Comparison of ENCODE assay signal across 19 mouse cellular contexts in genomic region chr12:27926730-27927129, GRCm38 (mm10).
"Had no signal": no experiment of that assay in that cellular context is flagged by ENCODE, and none has a peak within 500 bp of the region (broad histone marks: within the 10 kb centered on the region; RNA-seq: fewer than 3 reads in every experiment).

No protein-coding gene starts in this region.

- DNase-seq: liver, embryonic 13.5 days; liver, postnatal 0 days; lung, adult 2 months; lung, postnatal 14 days; lung, postnatal 36 days; thymus, adult 2 months; thymus, postnatal 25 days; thymus, postnatal 4 days had no signal

- H3K9ac ChIP-seq: liver, embryonic 13.5 days; liver, embryonic 15.5 days; liver, postnatal 0 days; lung, embryonic 15.5 days; midbrain, embryonic 13.5 days; midbrain, embryonic 15.5 days; neural tube, embryonic 12.5 days; stomach, embryonic 15.5 days had no signal

- H3K27me3 ChIP-seq: liver, embryonic 13.5 days; liver, embryonic 15.5 days; lung, embryonic 15.5 days; megakaryocyte, embryonic 14.5 days; midbrain, embryonic 13.5 days; midbrain, embryonic 15.5 days; neural tube, embryonic 12.5 days; stomach, embryonic 15.5 days had no signal

- H3K9me3 ChIP-seq: liver, embryonic 13.5 days; liver, embryonic 15.5 days; lung, embryonic 15.5 days; midbrain, embryonic 13.5 days; midbrain, embryonic 15.5 days; neural tube, embryonic 12.5 days; stomach, embryonic 15.5 days had no signal

- H3K36me3 ChIP-seq: liver, embryonic 13.5 days; liver, embryonic 15.5 days; lung, embryonic 15.5 days; midbrain, embryonic 13.5 days; midbrain, embryonic 15.5 days; neural tube, embryonic 12.5 days; stomach, embryonic 15.5 days had no signal

- H3K4me2 ChIP-seq: liver, embryonic 13.5 days; liver, embryonic 15.5 days; lung, embryonic 15.5 days; midbrain, embryonic 11.5 days; midbrain, embryonic 13.5 days; midbrain, embryonic 15.5 days; neural tube, embryonic 12.5 days; stomach, embryonic 15.5 days had no signal

- H3K4me3 ChIP-seq: liver, embryonic 13.5 days; liver, embryonic 15.5 days; lung, embryonic 15.5 days; megakaryocyte, embryonic 14.5 days; midbrain, embryonic 13.5 days; midbrain, embryonic 15.5 days; neural tube, embryonic 12.5 days; stomach, embryonic 15.5 days had no signal

- H3K27ac ChIP-seq: liver, embryonic 13.5 days; liver, embryonic 15.5 days; lung, embryonic 15.5 days; macrophage; midbrain, embryonic 13.5 days; midbrain, embryonic 15.5 days; neural tube, embryonic 12.5 days; stomach, embryonic 15.5 days; stomach, postnatal 0 days had no signal

- H3K4me1 ChIP-seq: liver, embryonic 13.5 days; liver, embryonic 15.5 days; megakaryocyte, embryonic 14.5 days had no signal

- ATAC-seq: liver, postnatal 0 days; lung, postnatal 0 days; midbrain, embryonic 13.5 days; midbrain, embryonic 15.5 days had no signal
